Mouse (Mus musculus): ENCODE measurements around the gene Unc5a.

Gene Unc5a

GRCm38 (mm10) chr13:55022256-55022655 lies 73.0 kb downstream of the Unc5a start:
- Histone ChIP-seq H3K36me3 (ENCODE audit: insufficient read depth, low read length) (peaks cover 8% of the 10 kb centered on the region), H3K27me3 (ENCODE audit: insufficient read depth, low read length) (no peaks in the 10 kb centered on the region), H3K4me3 (replicated peaks; ENCODE audit: low read length) (no peak overlapping the region), H3K9me3 (ENCODE audit: low read length) (peaks cover 10% of the 10 kb centered on the region), H3K4me1 (replicated peaks; ENCODE audit: low read depth, low read length) (peaks cover 22% of the 10 kb centered on the region)
- TF ChIP-seq NANOG (IDR thresholded peaks at IDR 0.05; ENCODE audit: borderline replicate concordance, low read length) (peak; percentile 32; the same call in 1 of the 2 replicates), POU5F1 (IDR thresholded peaks at IDR 0.05; ENCODE audit: borderline replicate concordance, low read length) (no peak)

- Histone ChIP-seq H3K4me3 (replicated peaks; ENCODE audit: low read length) (no peak overlapping the region), H3K4me1 (replicated peaks; ENCODE audit: low read depth, low read length) (peaks cover 22% of the 10 kb centered on the region), H3K36me3 (ENCODE audit: insufficient read depth, low read length) (peaks cover 10% of the 10 kb centered on the region), H3K9me3 (ENCODE audit: low read length) (peaks cover 12% of the 10 kb centered on the region), H3K27me3 (ENCODE audit: insufficient read depth, low read length) (no peaks in the 10 kb centered on the region)
- TF ChIP-seq CTCF (conservative IDR thresholded peaks at IDR 0.05; ENCODE audit: low read length), result no peak
- TF ChIP-seq NANOG (IDR thresholded peaks at IDR 0.05; ENCODE audit: borderline replicate concordance, low read length), result no peak
- TF ChIP-seq POU5F1 (IDR thresholded peaks at IDR 0.05; ENCODE audit: borderline replicate concordance, low read length), result no peak
Observed at GRCm38 (mm10) chr13:55022715-55023114, 73.5 kb downstream of the Unc5a start.

GRCm38 (mm10) chr13:55024215-55024614 lies 75.0 kb downstream of the Unc5a start:
- H3K4me1 ChIP-seq (replicated peaks; ENCODE audit: low read depth, low read length), result peaks cover 22% of the 10 kb centered on the region

GRCm38 (mm10) chr13:55040016-55040415 lies 90.8 kb downstream of the Unc5a start:
- no peaks in the 10 kb centered on the region for H3K27me3 ChIP-seq (ENCODE audit: insufficient read depth, low read length)
- H3K36me3 ChIP-seq (ENCODE audit: insufficient read depth, low read length), result peaks cover 10% of the 10 kb centered on the region
- no peak for TF ChIP-seq NANOG (IDR thresholded peaks at IDR 0.05; ENCODE audit: borderline replicate concordance, low read length)
- TF ChIP-seq CTCF (conservative IDR thresholded peaks at IDR 0.05; ENCODE audit: low read length), result no peak
- TF ChIP-seq POU5F1 (IDR thresholded peaks at IDR 0.05; ENCODE audit: borderline replicate concordance, low read length), result no peak

More at GRCm38 (mm10) chr13:55024215-55024614, 75.0 kb downstream of the Unc5a start:
- H3K4me3 ChIP-seq (replicated peaks; ENCODE audit: low read length), result no peak overlapping the region
- H3K9me3 ChIP-seq (ENCODE audit: low read length), result peaks cover 15% of the 10 kb centered on the region
- H3K36me3 ChIP-seq (ENCODE audit: insufficient read depth, low read length), result peaks cover 23% of the 10 kb centered on the region
- no peak for TF ChIP-seq CTCF (conservative IDR thresholded peaks at IDR 0.05; ENCODE audit: low read length)
- no peak for TF ChIP-seq NANOG (IDR thresholded peaks at IDR 0.05; ENCODE audit: borderline replicate concordance, low read length)
- TF ChIP-seq POU5F1 (IDR thresholded peaks at IDR 0.05; ENCODE audit: borderline replicate concordance, low read length), result no peak
- H3K27me3 ChIP-seq (ENCODE audit: insufficient read depth, low read length), result no peaks in the 10 kb centered on the region

GRCm38 (mm10) chr13:55047706-55048105 lies 98.5 kb downstream of the Unc5a start:
- no peak for TF ChIP-seq CTCF (conservative IDR thresholded peaks at IDR 0.05; ENCODE audit: low read length)
- no peak for TF ChIP-seq NANOG (IDR thresholded peaks at IDR 0.05; ENCODE audit: borderline replicate concordance, low read length)
- TF ChIP-seq POU5F1 (IDR thresholded peaks at IDR 0.05; ENCODE audit: borderline replicate concordance, low read length), result no peak
- Histone ChIP-seq H3K4me3 (replicated peaks; ENCODE audit: low read length) (no peak overlapping the region), H3K4me1 (replicated peaks; ENCODE audit: low read depth, low read length) (no peaks in the 10 kb centered on the region), H3K27me3 (ENCODE audit: insufficient read depth, low read length) (no peaks in the 10 kb centered on the region), H3K9me3 (ENCODE audit: low read length) (no peaks in the 10 kb centered on the region), H3K36me3 (ENCODE audit: insufficient read depth, low read length) (peaks cover 12% of the 10 kb centered on the region)

More at GRCm38 (mm10) chr13:55040016-55040415, 90.8 kb downstream of the Unc5a start:
- Histone ChIP-seq H3K4me3 (replicated peaks; ENCODE audit: low read length) (no peak overlapping the region), H3K9me3 (ENCODE audit: low read length) (no peaks in the 10 kb centered on the region), H3K4me1 (replicated peaks; ENCODE audit: low read depth, low read length) (no peaks in the 10 kb centered on the region)

Measured in E14TG2a.4 (cell line).